Mouse (Mus musculus): ENCODE measurements around the gene Cdiptos. TPM values are rescaled to one million over a fixed set of nuclear protein-coding genes. Genes with fewer than 3 reads are reported as not detected.

Cdiptos gene
- total RNA-seq, 1 experiment from 2014 or later: 1.0 TPM

DNA sequence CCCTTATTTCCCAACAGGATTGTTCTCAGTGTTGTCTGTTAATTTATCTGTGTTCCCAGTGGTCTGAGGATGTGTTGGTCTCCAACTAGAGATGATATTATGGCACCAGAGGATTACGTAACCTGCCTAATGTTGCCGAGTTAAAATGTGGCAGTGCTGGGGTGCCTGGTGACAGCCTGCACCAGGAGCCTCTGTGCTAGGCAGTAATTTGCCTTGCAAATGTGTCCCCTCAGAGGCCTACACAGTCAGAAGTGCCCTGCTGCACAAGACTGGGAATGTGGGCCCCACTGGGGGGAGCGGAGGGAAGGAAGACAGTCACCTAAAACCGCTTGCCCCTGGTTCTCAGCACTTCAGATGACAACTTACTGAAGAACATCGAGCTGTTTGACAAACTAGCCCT is 34.1 kb downstream of the Cdiptos start:
- ATAC-seq (replicated peaks; ENCODE audit: low read depth, poor library complexity, severe bottlenecking): no peak

DNA sequence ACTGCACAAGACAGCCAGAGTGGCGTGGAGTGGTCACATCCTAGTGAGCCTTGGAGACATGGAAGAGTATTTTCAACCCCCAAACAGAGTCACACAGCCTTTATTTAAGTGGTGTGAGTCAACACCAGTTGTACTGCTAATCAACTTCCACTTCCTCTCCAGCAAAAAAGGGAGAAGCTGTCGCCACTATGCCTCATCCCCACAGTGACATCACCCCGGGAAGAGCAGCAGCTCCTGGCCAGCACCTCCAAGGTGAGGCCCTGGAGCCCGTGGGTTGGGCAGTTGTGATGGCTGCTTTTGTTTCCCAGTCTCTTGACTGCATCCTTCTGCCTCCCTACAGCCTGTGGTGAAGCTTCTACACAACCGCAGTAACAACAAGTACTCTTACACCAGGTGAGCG is 34.7 kb downstream of the Cdiptos start:
- ATAC-seq (replicated peaks; ENCODE audit: low read depth, poor library complexity, severe bottlenecking): no peak

DNA sequence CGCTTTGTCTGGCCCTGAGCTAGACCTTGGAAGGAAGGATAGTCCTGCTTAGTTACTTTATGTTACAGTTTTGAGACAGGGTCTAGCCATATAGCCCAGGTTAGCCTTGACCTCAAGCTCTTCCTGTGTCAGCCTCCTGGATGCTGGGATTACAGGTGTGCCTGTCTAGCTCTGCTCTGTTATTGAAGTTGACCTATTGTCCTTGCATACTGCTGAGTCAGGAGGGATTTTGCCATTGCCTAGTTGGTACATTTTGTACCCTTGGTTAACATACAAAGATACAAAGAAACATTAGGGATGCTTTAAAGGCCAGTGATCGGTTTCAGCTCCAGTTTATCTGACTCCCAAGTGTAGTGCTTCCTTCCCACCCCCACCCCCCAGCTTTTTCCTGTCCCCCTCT is 43.2 kb downstream of the Cdiptos start:
- ATAC-seq (replicated peaks; ENCODE audit: low read depth, poor library complexity, severe bottlenecking): no peak

DNA sequence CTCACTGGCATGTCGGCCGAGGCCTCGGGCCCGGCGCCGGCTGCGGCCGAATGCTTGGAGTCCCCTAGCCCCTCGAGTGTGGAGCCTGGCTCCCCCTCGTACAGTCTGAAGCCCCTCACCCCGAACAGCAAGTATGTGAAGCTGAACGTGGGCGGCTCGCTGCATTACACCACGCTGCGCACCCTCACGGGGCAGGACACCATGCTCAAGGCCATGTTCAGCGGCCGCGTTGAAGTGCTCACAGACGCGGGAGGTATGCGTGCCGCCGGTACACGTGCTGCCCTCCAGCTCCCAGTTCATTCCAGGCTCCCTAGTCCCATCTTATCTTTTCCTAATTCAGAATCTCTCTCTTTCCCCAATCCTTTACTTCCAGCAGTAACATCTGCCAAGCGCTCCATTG is 46.9 kb downstream of the Cdiptos start:
- peak; percentile 10; the same call in 1 of the 2 replicates for ATAC-seq (replicated peaks; ENCODE audit: low read depth, poor library complexity, severe bottlenecking)

DNA sequence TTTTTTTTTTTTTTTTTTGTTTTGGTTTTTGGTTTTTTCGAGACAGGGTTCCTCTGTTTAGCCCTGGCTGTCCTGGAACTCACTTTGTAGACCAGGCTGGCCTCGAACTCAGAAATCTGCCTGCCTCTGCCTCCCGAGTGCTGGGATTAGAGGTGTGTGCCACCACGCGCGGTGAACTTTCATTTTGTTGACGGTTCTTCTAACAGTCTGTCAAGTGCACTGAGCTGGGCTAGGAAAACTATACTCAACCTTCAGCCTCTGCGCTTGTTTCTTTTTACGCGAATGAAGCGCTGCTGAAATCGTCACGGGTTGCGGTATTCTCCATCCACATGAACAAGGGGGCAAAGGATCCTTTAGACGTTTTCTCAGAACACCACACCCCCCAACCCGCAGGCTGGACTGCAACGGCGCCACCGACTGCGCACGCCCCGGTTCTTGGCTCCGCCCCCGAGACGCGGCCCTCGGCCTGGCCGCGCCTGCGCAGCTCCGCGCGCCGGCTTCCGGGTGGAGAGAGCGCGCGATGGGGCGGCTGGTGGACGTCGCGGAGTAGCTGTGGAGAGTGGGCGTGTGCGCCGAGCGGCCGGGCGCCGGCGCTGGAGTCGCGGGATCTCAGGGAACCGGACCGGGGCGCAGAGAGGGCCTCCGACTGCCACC is 47.4 kb downstream of the Cdiptos start, which contains the start of gene Kctd13:
TSS of gene Kctd13 (plus strand) at position 496 of the 654 bp plus-strand sequence.
- ATAC-seq (replicated peaks; ENCODE audit: low read depth, poor library complexity, severe bottlenecking): peak; percentile 85

DNA sequence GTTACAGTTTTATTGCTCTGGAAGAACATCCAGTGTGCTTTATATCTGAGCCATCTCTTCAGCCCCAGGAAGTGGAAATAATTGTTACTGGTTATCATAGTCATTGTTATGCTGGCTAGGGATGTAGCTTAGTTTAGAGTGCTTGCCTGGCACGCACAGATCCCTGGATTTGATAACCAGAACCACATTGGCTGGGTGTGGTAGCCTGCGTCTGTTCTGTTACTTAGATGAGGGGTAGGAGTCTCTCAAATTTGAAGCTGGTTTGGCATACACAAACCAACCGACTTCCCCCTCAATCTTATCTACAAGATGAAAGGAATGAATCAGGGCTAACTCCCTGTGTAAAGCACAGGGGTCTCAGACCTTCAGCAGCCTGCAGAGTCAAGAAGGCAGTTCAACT is 49.6 kb downstream of the Cdiptos start:
- ATAC-seq (replicated peaks; ENCODE audit: low read depth, poor library complexity, severe bottlenecking): peak; percentile 24; the same call in 1 of the 2 replicates

DNA sequence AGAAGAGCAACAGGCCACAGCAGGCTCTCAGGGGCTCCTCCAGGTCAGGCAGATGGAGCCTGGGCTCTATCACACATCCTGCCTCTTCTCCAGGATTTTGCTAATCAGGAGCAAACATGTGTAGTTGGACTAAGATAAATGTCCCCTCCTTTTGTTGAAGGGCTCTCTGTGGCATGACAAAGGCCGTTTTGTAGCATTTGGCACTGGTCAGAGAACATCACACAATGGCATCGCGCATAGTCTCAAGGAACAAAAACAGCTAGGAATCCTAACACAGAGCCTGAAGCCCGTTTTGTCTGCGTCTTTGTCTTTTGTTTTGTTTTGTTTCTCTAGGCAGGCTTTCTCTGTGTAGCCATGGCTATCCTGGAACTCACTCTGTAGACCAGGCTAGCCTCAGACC is 51.9 kb downstream of the Cdiptos start:
- no peak for ATAC-seq (replicated peaks; ENCODE audit: low read depth, poor library complexity, severe bottlenecking)

DNA sequence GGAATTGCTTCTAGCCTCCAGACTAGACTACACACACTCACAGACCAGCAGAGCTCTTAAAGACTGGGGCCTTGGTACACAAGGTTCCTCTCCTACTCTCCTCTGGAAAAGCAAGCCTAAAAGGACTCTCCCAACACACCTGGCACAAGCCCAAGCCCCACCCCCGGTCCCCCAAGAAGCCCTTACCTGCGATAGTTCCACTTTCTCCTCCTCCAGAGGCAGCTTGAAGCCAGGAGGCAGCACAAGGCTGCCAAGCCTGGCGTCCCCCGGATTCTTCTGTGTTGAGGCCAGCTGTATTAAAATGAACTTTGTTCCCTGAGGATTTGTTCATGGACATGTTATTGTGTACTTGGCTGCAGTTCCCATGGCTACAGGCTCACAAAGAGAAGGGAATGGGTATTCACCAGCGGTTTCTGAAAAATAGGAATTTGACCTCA is 53.3 kb downstream of the Cdiptos start, which contains the start of gene Tmem219:
TSS of gene Tmem219 (minus strand) at position 294 of the 437 bp plus-strand sequence.
- no peak for ATAC-seq (replicated peaks; ENCODE audit: low read depth, poor library complexity, severe bottlenecking)

Other genes with a start within 250 kb of the Cdiptos start
- gene Mapk3, start 216.5 kb downstream of the Cdiptos start, total RNA-seq (2017): 23.0 and 28.2 TPM in 2 replicates
- gene Gdpd3, start 209.8 kb downstream of the Cdiptos start, total RNA-seq (2017): 2.3 and 5.1 TPM in 2 replicates
- 38.9 and 42.7 TPM in 2 replicates for gene Ypel3, start 199.1 kb downstream of the Cdiptos start, total RNA-seq (2017)
- not detected in 2 replicates for gene Tbx6, start 194.6 kb downstream of the Cdiptos start, total RNA-seq (2017)
- gene Ppp4c, start 183.6 kb downstream of the Cdiptos start, total RNA-seq (2017): 120 and 125 TPM in 2 replicates
- not detected in 2 replicates for gene Fam57b, start 178.4 kb downstream of the Cdiptos start, total RNA-seq (2017)
- not detected in 2 replicates for gene 4930451I11Rik, start 144.5 kb downstream of the Cdiptos start, total RNA-seq (2017)
- gene Doc2a, start 128.7 kb downstream of the Cdiptos start, total RNA-seq (2017): not detected in 2 replicates
- 283 and 331 TPM in 2 replicates for gene Hirip3, start 114.1 kb downstream of the Cdiptos start, total RNA-seq (2017)
- gene Ino80e, start 113.7 kb downstream of the Cdiptos start, total RNA-seq (2017): 33.4 and 43.2 TPM in 2 replicates
- 32.2 and 42.2 TPM in 2 replicates for gene Taok2, start 91.4 kb downstream of the Cdiptos start, total RNA-seq (2017)
- 21.1 and 31.9 TPM in 2 replicates for gene Tmem219, start 53.2 kb downstream of the Cdiptos start, total RNA-seq (2017)
- 9.6 and 13.2 TPM in 2 replicates for gene Kctd13, start 47.2 kb downstream of the Cdiptos start, total RNA-seq (2017)
- gene Asphd1, start 26.5 kb downstream of the Cdiptos start, total RNA-seq (2017): not detected in 2 replicates
- gene Sez6l2, start 25.5 kb downstream of the Cdiptos start, total RNA-seq (2017): 0.14 and 1.9 TPM in 2 replicates
- gene Cdipt, start 184 bp downstream of the Cdiptos start, total RNA-seq (2017): 33.7 and 60.5 TPM in 2 replicates
- gene Mvp, start 38.5 kb upstream of the Cdiptos start, total RNA-seq (2017): 19.3 and 21.8 TPM in 2 replicates
- not detected in 2 replicates for gene Pagr1b, start 40.4 kb upstream of the Cdiptos start, total RNA-seq (2017)
- 36.7 TPM in 1 of 2 replicates, not detected in the other for gene Pagr1a, start 41.3 kb upstream of the Cdiptos start, total RNA-seq (2017)
- 30.9 and 33.1 TPM in 2 replicates for gene Gm42742, start 45.0 kb upstream of the Cdiptos start, total RNA-seq (2017)
- 1.3 TPM in 1 of 2 replicates, not detected in the other for gene Prrt2, start 45.1 kb upstream of the Cdiptos start, total RNA-seq (2017)
- 59.0 and 67.8 TPM in 2 replicates for gene Maz, start 50.9 kb upstream of the Cdiptos start, total RNA-seq (2017)
- 81.6 and 90.9 TPM in 2 replicates for gene Kif22, start 66.4 kb upstream of the Cdiptos start, total RNA-seq (2017)
- gene Zg16, start 111.2 kb upstream of the Cdiptos start, total RNA-seq (2017): 22.6 and 31.2 TPM in 2 replicates
- 17.2 and 24.1 TPM in 2 replicates for gene AI467606, start 115.3 kb upstream of the Cdiptos start, total RNA-seq (2017)
- gene Qprt, start 146.1 kb upstream of the Cdiptos start, total RNA-seq (2017): 0.10 and 1.8 TPM in 2 replicates
- gene Spn, start 161.7 kb upstream of the Cdiptos start, total RNA-seq (2017): 278 and 335 TPM in 2 replicates
- 54.9 and 73.1 TPM in 2 replicates for gene Cd2bp2, start 220.0 kb upstream of the Cdiptos start, total RNA-seq (2017)
- 24.7 and 29.1 TPM in 2 replicates for gene Tbc1d10b, start 232.4 kb upstream of the Cdiptos start, total RNA-seq (2017)
- gene Mylpf, start 232.8 kb upstream of the Cdiptos start, total RNA-seq (2017): 10.6 and 35.3 TPM in 2 replicates